In genomic region chr16:95918651-95919425, GRCm38 (mm10) we compare ENCODE assay signal across 18 mouse cellular contexts.
DNase-seq lines count a peak whose midpoint lies in the region.
"Had no signal": no experiment of that assay in that cellular context is flagged by ENCODE, and none has a peak within 500 bp of the region (broad histone marks: within the 10 kb centered on the region; RNA-seq: fewer than 3 reads in every experiment).

No protein-coding gene starts in this region.

- peak; percentile 35 to 67 for DNase-seq in frontal cortex, adult 2 months (ENCODE audit: extremely low spot score in 1 of 2, low spot score in 1 of 2)
- DNase-seq in frontal cortex, postnatal 10 days (ENCODE audit: low spot score in 2 of 2), result no peak
- peak; percentile 55 to 59 for DNase-seq in right cerebral cortex, adult 2 months (ENCODE audit: low spot score in 2 of 2)
- DNase-seq in right cerebral cortex, postnatal 14 days, result no peak
- peak; percentile 34 to 40 for DNase-seq in frontal cortex, postnatal 36 days (ENCODE audit: low spot score in 2 of 2)
- DNase-seq in telencephalon, adult 2 months (ENCODE audit: low read depth, low spot score), result peak; percentile 44
- no peak for DNase-seq in embryo, embryonic 10.5 days (ENCODE audit: low spot score)
- DNase-seq: B cell, adult 2 months; cerebellum, adult 11 months; cerebellum, adult 9-11 months; gastrocnemius, postnatal 25 days; heart, adult 11 months; kidney, adult 2 months; kidney, postnatal 36 days; liver, embryonic 13.5 days; lung, adult 18-20 months; thymus, adult 2 months; thymus, postnatal 36 days had no signal

Comparison
In these comparisons a context has a peak if more than half of its experiments do, and no peak if none do; other contexts are left out.
1. DNase-seq: peak in frontal cortex, adult 2 months (2 of 2), right cerebral cortex, adult 2 months (2 of 2), frontal cortex, postnatal 36 days (2 of 2) and telencephalon, adult 2 months (single experiment); none in frontal cortex, postnatal 10 days (0 of 2), right cerebral cortex, postnatal 14 days (single experiment) and embryo, embryonic 10.5 days (single experiment).